Mouse (Mus musculus) inflammation-experienced regulatory T-cells (primary cell): Measurements from ENCODE around the gene Bcl2l14. TPM values are rescaled to one million over a fixed set of nuclear protein-coding genes. Genes with fewer than 3 reads are reported as not detected.

Experiments
- polyA plus RNA-seq, 2 experiments: library from polyadenylated mRNA; unstranded; fragments of 100-300 nt; shearing (Covaris generic); gene quantifications; one replicate each; pipeline ENCODE4 v1.2.1; 2017

Gene Bcl2l14
- polyA plus RNA-seq = 1 to 10 TPM in 1 of 2 experiments, not detected in 1; 3.4 TPM

GRCm38 (mm10) chr6:134396018-134396417, at the start of gene Bcl2l14:
Bcl2l14 (plus strand) TSS chr6:134396318.

Other genes starting within 250 kb of the Bcl2l14 start
- 10 to 100 TPM; 21.4 to 35.0 TPM for gene Lrp6, start 170.6 kb downstream of the Bcl2l14 start, polyA plus RNA-seq
- 1 to 10 TPM; 5.2 to 7.2 TPM for gene Mansc1, start 236.2 kb downstream of the Bcl2l14 start, polyA plus RNA-seq
- 10 to 100 TPM; 26.4 to 39.2 TPM for gene Borcs5, start 243.2 kb downstream of the Bcl2l14 start, polyA plus RNA-seq